In genomic region chr8:118713111-118713510, GRCm38 (mm10) we compare ENCODE assay signal across 12 mouse cellular contexts.
DNase-seq lines count a peak whose midpoint lies in the region; ATAC-seq lines count a peak whose summit lies in the region.
"Had no signal": no experiment of that assay in that cellular context is flagged by ENCODE, and none has a peak within 500 bp of the region (broad histone marks: within the 10 kb centered on the region; RNA-seq: fewer than 3 reads in every experiment).

No protein-coding gene starts in this region.

- peak overlapping the region; percentile 53 for H3K4me2 ChIP-seq in heart, embryonic 12.5 days
- H3K4me2 ChIP-seq: limb, embryonic 13.5 days had no signal

- peaks cover 21% of the 10 kb centered on the region for H3K4me1 ChIP-seq in heart, embryonic 12.5 days (replicated peaks)
- H3K4me1 ChIP-seq: limb, embryonic 13.5 days had no signal

- no peaks in the 10 kb centered on the region for H3K36me3 ChIP-seq in heart, embryonic 12.5 days
- H3K36me3 ChIP-seq: limb, embryonic 13.5 days had no signal

- 6% methylated on average over 11 of the region's 11 CpGs for WGBS in heart, embryonic 12.5 days

- DNase-seq in heart, adult 8-10 months (ENCODE audit: low spot score): no peak
- peak; percentile 4 for DNase-seq in urinary bladder, postnatal 14 days (ENCODE audit: low spot score)
- DNase-seq in urinary bladder, adult 2 months (ENCODE audit: low spot score): no peak
- DNase-seq in kidney, postnatal 36 days: peak; percentile 27 to 42
- DNase-seq in right cerebral cortex, adult 2 months (ENCODE audit: low spot score in 2 of 2): no peak
- DNase-seq in layer of hippocampus, adult 9-11 months: no peak
- DNase-seq: lung, postnatal 4 days; spleen, adult 18-20 months had no signal

- H3K27me3 ChIP-seq in heart, embryonic 12.5 days (replicated peaks): no peaks in the 10 kb centered on the region
- H3K27me3 ChIP-seq: CH12.LX; limb, embryonic 13.5 days had no signal

- H3K9me3 ChIP-seq in heart, embryonic 12.5 days (replicated peaks): 0 out of 2 replicates have a peak, but pooled peaks cover 7% of the 10 kb centered on the region

- H3K4me3 ChIP-seq in heart, embryonic 12.5 days: no peak overlapping the region
- H3K4me3 ChIP-seq: limb, embryonic 13.5 days had no signal

- no peak overlapping the region for H3K9ac ChIP-seq in heart, embryonic 12.5 days
- H3K9ac ChIP-seq: limb, embryonic 13.5 days had no signal

- peak; percentile 95 for ATAC-seq in heart, embryonic 12.5 days (ENCODE audit: insufficient number of reproducible peaks, low FRiP score)
- ATAC-seq: hindbrain, embryonic 16.5 days had no signal

- no peak overlapping the region for H3K27ac ChIP-seq in heart, embryonic 12.5 days (ENCODE audit: poor library complexity, severe bottlenecking)
- H3K27ac ChIP-seq: limb, embryonic 13.5 days had no signal

Comparison
In these comparisons a context has a peak if more than half of its experiments do, and no peak if none do; other contexts are left out.
1. DNase-seq: peak in urinary bladder, postnatal 14 days (single experiment) and kidney, postnatal 36 days (2 of 2); none in heart, adult 8-10 months (single experiment), urinary bladder, adult 2 months (single experiment), right cerebral cortex, adult 2 months (0 of 2) and layer of hippocampus, adult 9-11 months (single experiment).